Mouse (Mus musculus) gastrocnemius, adult 18-20 months (tissue): ENCODE results near the gene Gm1604a. TPM values are rescaled to one million over a fixed set of nuclear protein-coding genes. Genes with fewer than 3 reads are reported as not detected.
A peak's percentile ranks its signal among the peaks of the same experiment; 100 is the strongest.
"Not testable (repeated sequence)": the region's sequence is repeated elsewhere in the genome, so short reads cannot be mapped to it uniquely, and the experiment has no call there.

Experiments used
- DNase-seq: peaks from one replicate; pipeline ENCODE4 v3.0.0; 2021; ENCODE audit warnings: low spot score
- long read RNA-seq, 2 experiments: library from polyadenylated mRNA; stranded (forward); transcript quantifications; one replicate each; pipeline ENCODE4 v2.0.0; 2021
- total RNA-seq, 2 experiments: library from RNA; stranded (reverse); gene quantifications; 2 replicates each; pipeline ENCODE4 v1.2.3; 2021

Gm1604a gene
- not detected for total RNA-seq
- long read RNA-seq, experiment 1 = 0 reads
- long read RNA-seq, experiment 2 = 0 reads

DNA sequence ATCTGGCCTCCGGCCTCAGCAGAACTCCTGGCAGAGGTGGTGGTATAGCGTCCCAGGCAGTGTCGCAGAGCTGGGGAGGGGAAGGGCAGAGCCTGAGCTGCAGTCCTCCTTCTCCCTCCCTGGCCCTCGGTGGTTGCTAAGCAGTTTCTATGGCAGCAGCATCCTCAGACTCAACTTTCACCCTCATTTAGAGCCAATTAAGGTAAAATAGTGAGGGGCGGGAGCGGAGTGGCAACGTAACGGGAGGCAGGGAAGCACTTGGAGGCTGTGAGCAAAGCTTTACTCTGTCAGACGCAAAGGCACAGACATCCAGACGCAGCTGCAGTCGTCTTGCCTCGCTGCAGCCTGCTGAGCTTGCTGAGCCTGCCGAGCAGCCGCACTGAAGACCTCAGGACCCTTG lies at the start of gene Gm1604a:
Gene Gm1604a, plus strand, starts transcription at position 312 of the 400 bp plus-strand sequence.
- DNase-seq = not testable (repeated sequence)

- DNase-seq = peak; percentile 63
Observed at GRCm38 (mm10) chr17:6978287-6979248, 46.8 kb upstream of the Gm1604a start, which contains the start of gene Gm49721. Gene Gm49721, plus strand, starts transcription at chr17:6978904.

DNA sequence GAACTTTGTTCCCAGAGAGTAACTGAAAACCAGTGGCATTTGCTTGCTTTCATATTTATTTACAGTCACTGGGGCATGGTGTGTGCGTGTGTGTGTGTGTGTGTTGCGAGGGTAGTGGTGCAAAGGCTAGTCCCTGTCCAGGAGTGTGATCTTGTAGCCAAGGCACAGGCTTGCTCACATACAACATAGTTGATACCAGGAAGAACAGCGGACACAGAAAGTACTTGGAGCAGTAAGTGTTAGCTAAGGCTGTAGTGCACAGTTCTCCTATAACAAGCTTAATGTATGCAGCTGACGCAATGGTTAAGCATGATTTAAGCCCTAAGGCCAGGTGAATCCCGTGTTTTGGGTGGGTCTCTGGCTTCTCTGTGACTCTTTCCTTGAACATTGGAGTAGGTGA lies 46.0 kb upstream of the Gm1604a start:
- not testable (repeated sequence) for DNase-seq

GRCm38 (mm10) chr17:6980144-6980543 lies 45.2 kb upstream of the Gm1604a start:
- not testable (repeated sequence) for DNase-seq

GRCm38 (mm10) chr17:6986118-6986517 lies 39.2 kb upstream of the Gm1604a start:
- DNase-seq = not testable (repeated sequence)

GRCm38 (mm10) chr17:6995504-6995903 lies 29.9 kb upstream of the Gm1604a start:
- not testable (repeated sequence) for DNase-seq

DNA sequence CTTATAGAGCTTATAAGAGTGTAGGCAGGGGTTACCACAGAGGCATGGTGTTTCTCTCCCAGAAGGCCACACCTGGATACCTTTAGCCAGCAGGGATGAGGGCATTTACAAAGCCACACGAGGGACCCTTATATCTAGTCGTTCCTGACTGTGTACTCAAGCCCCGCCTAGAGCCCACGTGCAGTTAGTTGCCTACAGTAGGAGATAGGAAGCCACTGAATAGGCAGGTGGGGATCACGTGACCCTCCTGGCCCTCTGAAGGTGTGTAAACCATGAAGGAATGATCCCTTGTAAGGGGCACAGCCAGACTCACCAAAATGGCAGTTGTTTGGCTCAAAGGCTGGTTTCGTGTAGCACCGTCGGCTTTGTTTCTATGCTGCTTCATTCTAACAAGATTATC lies 28.5 kb upstream of the Gm1604a start:
- DNase-seq = not testable (repeated sequence)

- not testable (repeated sequence) for DNase-seq
Observed at GRCm38 (mm10) chr17:6997778-6998490, 27.4 kb upstream of the Gm1604a start.

GRCm38 (mm10) chr17:7001790-7002585 lies 23.4 kb upstream of the Gm1604a start:
- DNase-seq = not testable (repeated sequence)

DNA sequence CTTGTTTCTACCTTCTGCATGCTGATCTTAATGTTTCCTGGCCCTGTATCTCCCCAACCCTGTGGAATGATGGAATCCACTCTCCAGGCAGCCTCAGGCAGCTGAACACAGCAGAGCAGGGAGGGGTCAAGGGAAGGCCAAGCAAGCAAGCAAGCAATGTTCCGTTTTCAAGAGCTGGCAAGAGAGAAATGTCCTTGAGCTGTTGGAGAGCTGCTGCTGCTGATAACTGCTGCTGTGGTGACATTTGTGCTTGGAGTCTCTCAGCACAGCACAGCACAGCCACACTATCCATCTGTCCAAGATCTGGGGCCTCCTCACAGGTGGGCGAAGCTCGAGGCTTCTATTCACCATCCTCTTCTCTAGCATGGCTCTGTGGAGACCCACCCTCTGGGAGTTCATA lies 22.0 kb upstream of the Gm1604a start:
- DNase-seq = not testable (repeated sequence)

- DNase-seq = not testable (repeated sequence)
Observed at GRCm38 (mm10) chr17:7005646-7006045, 19.7 kb upstream of the Gm1604a start.

- not testable (repeated sequence) for DNase-seq
Observed at GRCm38 (mm10) chr17:7008885-7009284, 16.5 kb upstream of the Gm1604a start.

DNA sequence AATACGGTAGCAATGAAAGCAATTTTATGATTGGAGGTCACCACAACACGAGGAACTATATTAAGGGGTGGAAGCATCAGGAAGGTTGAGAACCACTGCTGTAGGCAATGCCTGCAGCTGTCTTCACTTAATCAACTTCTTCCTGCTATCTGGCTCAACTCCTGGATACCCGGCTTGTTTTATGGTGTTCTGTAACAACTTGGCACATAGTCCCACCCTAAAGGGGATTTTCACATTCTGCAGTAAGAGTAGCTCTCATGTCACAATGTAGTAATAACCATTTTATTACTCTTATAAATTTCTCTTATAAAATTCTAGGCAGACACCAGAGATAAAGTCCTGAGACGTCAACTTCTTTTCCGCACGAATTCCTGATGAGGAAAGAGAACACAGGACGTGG lies 15.9 kb upstream of the Gm1604a start:
- not testable (repeated sequence) for DNase-seq

DNA sequence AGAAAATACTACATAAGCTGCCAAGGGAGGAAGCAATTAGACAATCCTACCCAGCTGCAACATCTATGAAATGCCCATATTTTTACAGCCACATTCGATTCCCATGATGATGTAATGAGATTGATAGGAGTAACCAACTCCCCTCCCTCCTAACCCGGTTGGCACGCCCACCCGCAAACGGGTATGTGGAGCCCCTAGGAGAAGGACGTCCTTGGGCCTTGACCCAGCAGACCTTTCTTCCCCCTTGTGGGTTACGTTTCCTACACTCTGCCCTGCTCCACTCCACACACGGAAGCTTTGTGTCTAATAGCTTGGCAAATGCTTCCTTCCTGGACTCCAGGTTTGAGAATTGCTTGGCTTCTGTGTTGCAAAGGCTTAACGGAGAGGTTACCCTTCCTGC lies 15.5 kb upstream of the Gm1604a start:
- not testable (repeated sequence) for DNase-seq

DNA sequence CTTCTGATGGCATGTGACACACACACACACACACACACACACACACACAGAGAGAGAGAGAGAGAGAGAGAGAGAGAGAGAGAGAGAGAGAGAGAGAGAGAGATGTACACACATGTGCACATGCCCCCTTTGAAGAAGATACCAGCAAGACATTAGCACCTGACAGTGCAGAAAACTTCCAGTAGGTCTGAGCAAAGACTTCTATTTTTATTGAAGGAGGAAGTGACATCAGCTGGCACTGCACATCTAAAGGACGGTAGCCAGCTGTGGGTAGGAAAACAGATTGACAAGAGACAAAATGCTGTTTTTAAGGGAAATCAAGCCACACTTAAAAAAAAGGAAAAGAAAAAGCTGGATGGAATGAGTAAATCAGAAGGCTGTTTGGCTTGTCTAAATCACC lies 11.2 kb upstream of the Gm1604a start:
- not testable (repeated sequence) for DNase-seq

DNA sequence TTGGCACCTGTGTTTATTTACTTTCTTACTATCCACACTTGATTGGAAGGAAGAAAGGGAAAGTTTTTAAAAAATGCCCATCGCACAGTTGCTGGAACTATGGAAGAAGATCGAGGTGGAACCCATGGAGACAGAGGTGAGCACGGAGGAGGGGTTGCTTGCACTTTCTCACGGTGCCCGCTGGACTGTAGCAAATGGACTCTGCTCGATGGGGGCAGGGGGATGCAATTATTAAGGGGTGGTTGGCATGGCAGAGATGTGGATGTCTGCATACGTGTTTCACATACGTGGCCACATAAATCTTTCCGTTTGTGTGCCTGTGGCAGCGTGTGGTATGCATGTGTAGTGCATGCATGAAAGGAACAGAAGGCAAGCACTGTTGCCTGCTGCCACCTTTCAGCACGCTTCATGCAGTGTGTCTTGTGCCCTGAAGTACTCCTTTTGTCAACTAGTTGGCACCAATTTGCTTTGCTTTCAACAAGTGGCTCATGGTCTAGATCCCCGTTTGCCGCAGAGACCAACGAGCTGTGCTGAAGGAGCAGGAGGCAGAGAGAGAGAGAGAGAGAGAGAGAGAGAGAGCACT lies 487 bp downstream of the Gm1604a start:
- not testable (repeated sequence) for DNase-seq

DNA sequence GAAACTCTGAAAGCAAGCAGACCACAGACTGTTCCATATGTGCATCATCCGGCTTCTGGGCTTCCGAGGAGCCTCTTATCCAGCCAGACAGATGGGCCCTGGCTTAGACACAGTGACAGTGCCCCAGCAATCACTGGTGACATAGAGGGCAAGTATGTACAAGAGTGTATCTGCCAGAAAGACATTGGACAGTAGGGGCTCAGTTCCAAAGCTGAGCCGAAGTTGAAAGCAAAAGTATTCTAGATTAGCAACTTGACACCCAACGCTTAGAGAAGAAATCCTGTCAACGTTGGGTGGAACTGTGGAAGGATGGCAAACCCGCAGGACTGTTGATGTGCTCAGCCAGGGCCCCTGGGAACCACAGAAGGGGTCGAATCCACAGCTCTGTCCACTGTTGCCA lies 4.8 kb downstream of the Gm1604a start:
- not testable (repeated sequence) for DNase-seq

DNA sequence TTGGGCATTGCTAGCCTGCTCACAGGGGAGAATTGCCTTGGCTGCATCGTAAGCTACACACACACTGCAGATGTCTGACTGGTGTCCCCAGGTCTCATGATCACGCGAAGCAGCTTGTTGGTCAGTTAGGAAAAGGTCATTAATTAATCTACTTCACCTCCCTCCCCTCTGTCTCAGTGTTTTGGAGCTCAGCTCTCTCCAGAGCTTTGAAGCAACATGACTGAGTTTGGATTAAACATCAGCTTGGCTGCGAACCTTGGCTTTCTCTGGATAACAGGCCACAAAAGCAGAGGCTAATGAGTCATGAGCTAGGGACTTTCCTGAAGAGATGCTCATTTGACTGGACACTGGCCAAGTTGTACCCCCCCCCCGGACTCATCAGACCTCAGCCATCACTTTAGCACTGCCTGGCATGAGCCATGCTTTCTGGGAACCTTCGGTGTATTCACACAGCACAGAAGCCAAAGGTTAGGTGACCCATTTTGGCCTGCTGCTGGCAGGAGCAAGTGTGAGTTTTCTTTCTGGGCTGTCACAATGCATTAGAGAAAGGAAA lies 5.3 kb downstream of the Gm1604a start:
- not testable (repeated sequence) for DNase-seq

- not testable (repeated sequence) for DNase-seq
Observed at GRCm38 (mm10) chr17:7033192-7034166, 8.1 kb downstream of the Gm1604a start.
